Mouse (Mus musculus) forebrain, embryonic 14.5 days (tissue): ENCODE data around the gene Prickle2. TPM values are rescaled to one million over a fixed set of nuclear protein-coding genes. Genes with fewer than 3 reads are reported as not detected.
A peak's percentile ranks its signal among the peaks of the same experiment; 100 is the strongest.

ENCODE experiments used
- ATAC-seq: fragments of 200-750 bp; cut with Nextera tagmentation; 2 replicates; pipeline ENCODE4 v1.8.0; 2017; ENCODE audit warnings: mild to moderate bottlenecking, moderate library complexity
- DNase-seq: peaks from one replicate; pipeline ENCODE4 v3.0.0-alpha.2; 2015; ENCODE audit warnings: low spot score
- H3K27ac ChIP-seq: fragments of 300-500 bp; sonication (generic); 2 replicates; pipeline ENCODE4 v1.5.1; 2014; ENCODE audit warnings: low read depth, mild to moderate bottlenecking, control low read depth, low read length, moderate library complexity
- H3K27me3 ChIP-seq: fragments of 300-500 bp; sonication (generic); replicated peaks from 2 replicates; pipeline ENCODE4 v1.6.1; 2014; ENCODE audit warnings: low read length, control low read depth, mixed read lengths; ENCODE audit not compliant: control insufficient read depth, insufficient read depth
- H3K36me3 ChIP-seq: fragments of 300-500 bp; sonication (generic); 2 replicates; pipeline ENCODE4 v1.6.1; 2014; ENCODE audit warnings: low read length, control low read depth; ENCODE audit not compliant: control insufficient read depth, insufficient read depth
- H3K4me1 ChIP-seq: fragments of 300-500 bp; sonication (generic); 2 replicates; pipeline ENCODE4 v1.6.1; 2014; ENCODE audit warnings: antibody characterized with exemption, low read length, control low read depth; ENCODE audit not compliant: control insufficient read depth, insufficient read depth
- H3K4me2 ChIP-seq: fragments of 300-500 bp; sonication (generic); 2 replicates; pipeline ENCODE4 v1.6.1; 2014; ENCODE audit warnings: mild to moderate bottlenecking, control low read depth, low read length
- H3K4me3 ChIP-seq: fragments of 300-500 bp; sonication (generic); 2 replicates; pipeline ENCODE4 v1.5.1; 2014; ENCODE audit warnings: low read depth, low read length, control low read depth
- H3K9ac ChIP-seq: fragments of 300-500 bp; sonication (generic); 2 replicates; pipeline ENCODE4 v1.6.1; 2014; ENCODE audit warnings: mild to moderate bottlenecking, low read length, control low read depth, moderate library complexity
- H3K9me3 ChIP-seq: fragments of 300-500 bp; sonication (generic); replicated peaks from 2 replicates; pipeline ENCODE4 v1.6.1; 2016; ENCODE audit warnings: low read length, control low read depth, mixed read lengths; ENCODE audit not compliant: control insufficient read depth
- WGBS: fragments of 180-500 bp; shearing (Covaris S2); extraction: QIAGEN DNeasy Blood & Tissue Kit; methylation state at CpG from one replicate; pipeline ENCODE4 v1.1.7; 2014; 5-methylcytosine and 5-hydroxymethylcytosine counted together
- polyA plus RNA-seq: library from polyadenylated mRNA; unstranded; fragments of >200 nt; fragmentation: Nextera tagmentation; extraction: Ambion mirVana; gene quantifications from 2 replicates; pipeline ENCODE4 v1.2.1, GENCODE M21; 2014

Prickle2 gene
- polyA plus RNA-seq, 1 experiment from 2014 or later, result 5.5 TPM

GRCm38 (mm10) chr6:92526212-92526611, 179.7 kb downstream of the Prickle2 start:
- no peaks in the 10 kb centered on the region for H3K27me3 ChIP-seq
- no peak overlapping the region for H3K27ac ChIP-seq
- no peaks in the 10 kb centered on the region for H3K36me3 ChIP-seq
- ATAC-seq (no peak), DNase-seq (no peak)
- no peaks in the 10 kb centered on the region for H3K4me1 ChIP-seq
- H3K4me3 ChIP-seq, result no peak overlapping the region
- 66% methylated on average over 3 of the region's 3 CpGs for WGBS
- no peaks in the 10 kb centered on the region for H3K9me3 ChIP-seq
- no peak overlapping the region for H3K4me2 ChIP-seq
- H3K9ac ChIP-seq, result no peak overlapping the region

DNA sequence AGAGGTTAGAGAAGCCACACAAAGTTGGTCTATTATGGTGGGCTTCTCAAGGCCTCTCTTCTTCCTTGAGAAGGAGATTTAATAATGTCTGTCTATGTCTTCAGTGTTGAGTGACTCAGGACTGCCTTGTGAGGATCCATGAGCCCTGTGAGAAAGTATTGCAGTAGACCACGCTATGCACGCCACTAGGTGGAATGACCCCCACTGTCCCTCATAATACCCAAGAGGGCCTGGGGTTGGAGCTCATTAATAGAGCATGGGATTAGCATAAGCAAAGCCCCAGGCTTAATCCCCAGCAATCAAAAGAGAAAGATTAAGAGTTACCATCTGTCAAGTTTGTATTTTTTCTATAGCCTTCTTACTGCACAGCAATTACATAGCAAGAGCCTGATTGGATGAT, 180.3 kb downstream of the Prickle2 start:
- DNase-seq, result no peak
- Histone ChIP-seq H3K27me3 (no peaks in the 10 kb centered on the region), H3K4me2 (no peak overlapping the region), H3K27ac (no peak overlapping the region), H3K9ac (no peak overlapping the region), H3K4me3 (no peak overlapping the region), H3K36me3 (no peaks in the 10 kb centered on the region), H3K9me3 (no peaks in the 10 kb centered on the region), H3K4me1 (no peaks in the 10 kb centered on the region)
- 23% methylated on average over 2 of the region's 2 CpGs for WGBS
- no peak for ATAC-seq

DNA sequence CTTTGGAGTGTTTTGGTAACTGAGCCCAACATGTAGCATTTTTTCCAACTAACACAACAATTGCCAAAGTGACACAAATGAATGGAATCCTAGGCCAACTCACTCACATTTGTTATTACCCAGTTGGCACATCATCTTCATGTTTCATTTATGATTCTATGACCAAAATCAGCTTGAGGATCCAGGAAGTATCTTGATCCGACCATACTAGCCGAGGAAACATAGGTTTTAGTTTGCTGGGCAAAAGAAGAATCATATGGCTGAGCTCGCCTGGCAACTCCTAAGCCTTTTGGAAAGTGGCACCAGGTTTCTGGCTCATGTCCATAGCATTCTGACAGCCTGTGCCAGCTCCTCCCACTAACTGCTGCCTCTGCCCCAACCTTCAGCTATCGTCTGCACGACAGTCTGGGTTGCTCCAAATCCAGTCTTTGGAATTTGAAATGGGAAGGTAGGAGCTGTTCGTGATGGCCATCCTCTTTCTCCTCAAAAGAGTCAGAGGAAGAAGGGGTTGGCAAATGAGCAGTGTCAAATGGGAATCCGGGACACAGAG, 184.4 kb downstream of the Prickle2 start:
- WGBS, result 54% methylated on average over 7 of the region's 7 CpGs
- DNase-seq (peak; percentile 89), ATAC-seq (peak; percentile 72; the same call in 1 of the 2 replicates)
- H3K9me3 ChIP-seq, result no peaks in the 10 kb centered on the region
- no peaks in the 10 kb centered on the region for H3K27me3 ChIP-seq
- H3K36me3 ChIP-seq, result no peaks in the 10 kb centered on the region
- no peaks in the 10 kb centered on the region for H3K4me1 ChIP-seq
- H3K4me2 ChIP-seq, result no peak overlapping the region
- no peak overlapping the region for H3K9ac ChIP-seq
- no peak overlapping the region for H3K27ac ChIP-seq
- H3K4me3 ChIP-seq, result no peak overlapping the region

GRCm38 (mm10) chr6:92520088-92520875, 185.7 kb downstream of the Prickle2 start:
- Histone ChIP-seq H3K9me3 (no peaks in the 10 kb centered on the region), H3K9ac (no peak overlapping the region), H3K36me3 (no peaks in the 10 kb centered on the region), H3K4me1 (no peaks in the 10 kb centered on the region), H3K27ac (no peak overlapping the region), H3K4me2 (no peak overlapping the region), H3K4me3 (no peak overlapping the region), H3K27me3 (no peaks in the 10 kb centered on the region)
- WGBS, result 83% methylated on average over 5 of the region's 5 CpGs
- ATAC-seq (no peak), DNase-seq (no peak)

- no peaks in the 10 kb centered on the region for H3K9me3 ChIP-seq
- 87% methylated on average over 6 of the region's 6 CpGs for WGBS
Observed at GRCm38 (mm10) chr6:92518438-92518968, 187.5 kb downstream of the Prickle2 start.

DNA sequence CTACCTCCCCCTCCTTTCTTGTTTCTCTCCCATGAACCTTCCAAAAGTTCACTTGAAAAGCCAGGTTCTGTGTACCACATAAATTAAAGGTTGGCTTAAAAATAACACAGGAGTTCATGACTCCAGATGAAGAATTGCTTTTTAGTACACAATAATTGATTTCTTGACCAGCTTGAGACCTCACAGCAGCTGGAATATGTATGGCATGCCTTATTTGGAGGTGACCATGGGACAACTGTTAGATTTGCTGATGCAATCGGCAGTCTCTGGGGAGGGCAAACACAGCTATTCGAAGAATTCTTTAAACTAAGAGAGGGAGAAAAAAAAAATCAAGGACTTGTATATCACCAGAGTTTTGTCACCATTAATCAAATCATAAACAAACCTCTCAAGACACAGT, 189.0 kb downstream of the Prickle2 start:
- no peaks in the 10 kb centered on the region for H3K9me3 ChIP-seq
- H3K27ac ChIP-seq, result no peak overlapping the region
- no peak overlapping the region for H3K4me2 ChIP-seq
- H3K27me3 ChIP-seq, result no peaks in the 10 kb centered on the region
- no peak for DNase-seq
- no peak overlapping the region for H3K9ac ChIP-seq
- no peaks in the 10 kb centered on the region for H3K4me1 ChIP-seq
- ATAC-seq, result no peak
- 88% methylated on average over 2 of the region's 2 CpGs for WGBS
- no peaks in the 10 kb centered on the region for H3K36me3 ChIP-seq
- no peak overlapping the region for H3K4me3 ChIP-seq

More at GRCm38 (mm10) chr6:92518438-92518968, 187.5 kb downstream of the Prickle2 start:
- no peak for DNase-seq
- Histone ChIP-seq H3K4me2 (no peak overlapping the region), H3K27me3 (no peaks in the 10 kb centered on the region), H3K27ac (no peak overlapping the region), H3K9ac (no peak overlapping the region), H3K36me3 (no peaks in the 10 kb centered on the region), H3K4me3 (no peak overlapping the region), H3K4me1 (no peaks in the 10 kb centered on the region)
- no peak for ATAC-seq

GRCm38 (mm10) chr6:92512001-92512400, 194.0 kb downstream of the Prickle2 start:
- no peak for ATAC-seq
- no peaks in the 10 kb centered on the region for H3K9me3 ChIP-seq

GRCm38 (mm10) chr6:92509712-92510111, 196.2 kb downstream of the Prickle2 start:
- H3K36me3 ChIP-seq, result no peaks in the 10 kb centered on the region
- H3K4me2 ChIP-seq, result no peak overlapping the region
- H3K9me3 ChIP-seq, result no peaks in the 10 kb centered on the region
- WGBS, result 66% methylated on average over 2 of the region's 2 CpGs
- no peak overlapping the region for H3K27ac ChIP-seq
- H3K4me1 ChIP-seq, result no peaks in the 10 kb centered on the region
- ATAC-seq (no peak), DNase-seq (no peak)
- H3K27me3 ChIP-seq, result no peaks in the 10 kb centered on the region
- no peak overlapping the region for H3K9ac ChIP-seq
- H3K4me3 ChIP-seq, result no peak overlapping the region

More at GRCm38 (mm10) chr6:92512001-92512400, 194.0 kb downstream of the Prickle2 start:
- Histone ChIP-seq H3K9ac (no peak overlapping the region), H3K27me3 (no peaks in the 10 kb centered on the region), H3K4me2 (no peak overlapping the region), H3K27ac (no peak overlapping the region), H3K4me3 (no peak overlapping the region), H3K4me1 (no peaks in the 10 kb centered on the region), H3K36me3 (no peaks in the 10 kb centered on the region)
- DNase-seq, result no peak
- 89% methylated on average over 1 of the region's 1 CpGs for WGBS

- no peak for ATAC-seq
- Histone ChIP-seq H3K27me3 (no peaks in the 10 kb centered on the region), H3K9me3 (no peaks in the 10 kb centered on the region), H3K27ac (no peak overlapping the region), H3K4me1 (no peaks in the 10 kb centered on the region), H3K4me2 (no peak overlapping the region), H3K4me3 (no peak overlapping the region), H3K36me3 (no peaks in the 10 kb centered on the region), H3K9ac (no peak overlapping the region)
- WGBS, result 71% methylated on average over 3 of the region's 3 CpGs
- no peak for DNase-seq
Observed at GRCm38 (mm10) chr6:92506276-92506675, 199.7 kb downstream of the Prickle2 start.
